Mouse (Mus musculus) embryonic facial prominence, embryonic 12.5 days (tissue): Measurements from ENCODE around the gene Srrm2. TPM values are rescaled to one million over a fixed set of nuclear protein-coding genes. Genes with fewer than 3 reads are reported as not detected.

ENCODE experiments used
- ATAC-seq: fragments of 200-750 bp; cut with Nextera tagmentation; 2 replicates; pipeline ENCODE4 v1.8.0; 2017; ENCODE audit not compliant: insufficient number of reproducible peaks, insufficient read depth, low FRiP score, low TSS enrichment
- H3K27ac ChIP-seq: fragments of 300-500 bp; sonication (generic); 2 replicates; pipeline ENCODE4 v1.5.1; 2016; ENCODE audit warnings: mild to moderate bottlenecking
- H3K27me3 ChIP-seq: fragments of 300-500 bp; sonication (generic); 2 replicates; pipeline ENCODE4 v1.6.1; 2016; ENCODE audit warnings: mild to moderate bottlenecking, moderate library complexity
- H3K36me3 ChIP-seq: fragments of 300-500 bp; sonication (generic); 2 replicates; pipeline ENCODE4 v1.6.1; 2016; ENCODE audit warnings: mild to moderate bottlenecking
- H3K4me1 ChIP-seq: fragments of 300-500 bp; sonication (generic); 2 replicates; pipeline ENCODE4 v1.6.1; 2016
- H3K4me2 ChIP-seq: fragments of 300-500 bp; sonication (generic); replicated peaks from 2 replicates; pipeline ENCODE4 v1.6.1; 2016; ENCODE audit warnings: mild to moderate bottlenecking, moderate library complexity
- H3K4me3 ChIP-seq: fragments of 300-500 bp; sonication (generic); 2 replicates; pipeline ENCODE4 v1.5.1; 2016; ENCODE audit warnings: mild to moderate bottlenecking
- H3K9ac ChIP-seq: fragments of 300-500 bp; sonication (generic); 2 replicates; pipeline ENCODE4 v1.6.1; 2016; ENCODE audit warnings: mild to moderate bottlenecking, moderate library complexity
- H3K9me3 ChIP-seq: fragments of 300-500 bp; sonication (generic); 2 replicates; pipeline ENCODE4 v1.6.1; 2016; ENCODE audit warnings: mild to moderate bottlenecking, moderate library complexity
- WGBS: fragments of 180-500 bp; shearing (Covaris S2); methylation state at CpG from one replicate; pipeline ENCODE4 v1.1.7; 2016; 5-methylcytosine and 5-hydroxymethylcytosine counted together
- polyA plus RNA-seq: library from polyadenylated mRNA; unstranded; fragments of >200 nt; fragmentation: Nextera tagmentation; extraction: Ambion mirVana; gene quantifications from 2 replicates; pipeline ENCODE4 v1.2.1, GENCODE M21; 2016

The Srrm2 gene
- polyA plus RNA-seq, 1 experiment from 2014 or later = 657 TPM

- WGBS = 33% methylated on average over 4 of the region's 4 CpGs
- H3K4me1 ChIP-seq = no peaks in the 10 kb centered on the region
- no peak overlapping the region for H3K27ac ChIP-seq
- H3K36me3 ChIP-seq = no peaks in the 10 kb centered on the region
- no peak overlapping the region for H3K4me2 ChIP-seq
- no peaks in the 10 kb centered on the region for H3K9me3 ChIP-seq
- peaks cover 8% of the 10 kb centered on the region; the same call in 1 of the 2 replicates for H3K27me3 ChIP-seq
- no peak overlapping the region for H3K4me3 ChIP-seq
- ATAC-seq = no peak
- no peak overlapping the region for H3K9ac ChIP-seq
These were observed 50.8 kb downstream of the Srrm2 start for GRCm38 (mm10) chr17:23841145-23841544.

GRCm38 (mm10) chr17:23843141-23843811 is 52.9 kb downstream of the Srrm2 start:
- Histone ChIP-seq H3K27ac (no peak overlapping the region), H3K9me3 (no peaks in the 10 kb centered on the region), H3K4me1 (no peaks in the 10 kb centered on the region), H3K27me3 (peaks cover 5% of the 10 kb centered on the region; the same call in 1 of the 2 replicates), H3K4me3 (0 out of 2 replicates have a peak overlapping the region, but pooled peaks have one; percentile 15), H3K9ac (no peak overlapping the region), H3K36me3 (no peaks in the 10 kb centered on the region), H3K4me2 (peak overlapping the region; percentile 40)
- no peak for ATAC-seq
- WGBS = 42% methylated on average over 23 of the region's 23 CpGs

- Histone ChIP-seq H3K27ac (no peak within 1 kb of the TSS), H3K9ac (peak within 1 kb of the TSS; percentile 10; the same call in 1 of the 2 replicates), H3K4me2 (peak within 1 kb of the TSS; percentile 40), H3K4me3 (peak within 1 kb of the TSS; percentile 15; the same call in 1 of the 2 replicates), H3K4me1 (no peaks in the 10 kb centered on the region), H3K36me3 (no peaks in the 10 kb centered on the region), H3K9me3 (no peaks in the 10 kb centered on the region), H3K27me3 (peaks cover 5% of the 10 kb centered on the region; the same call in 1 of the 2 replicates)
- no peak for ATAC-seq
- WGBS = 12% methylated on average over 19 of the region's 19 CpGs
These were observed 53.5 kb downstream of the Srrm2 start, which contains the start of the genes Prss32 and Prss41 for GRCm38 (mm10) chr17:23843812-23844273. Prss32 (plus strand) TSS chr17:23843855. Prss41 (minus strand) TSS chr17:23844172.

- ATAC-seq = no peak
- WGBS = 56% methylated on average over 2 of the region's 2 CpGs
- no peaks in the 10 kb centered on the region for H3K27me3 ChIP-seq
- no peak overlapping the region for H3K9ac ChIP-seq
- H3K4me3 ChIP-seq = no peak overlapping the region
- H3K4me2 ChIP-seq = no peak overlapping the region
- H3K4me1 ChIP-seq = no peaks in the 10 kb centered on the region
- no peaks in the 10 kb centered on the region for H3K9me3 ChIP-seq
- no peak overlapping the region for H3K27ac ChIP-seq
- no peaks in the 10 kb centered on the region for H3K36me3 ChIP-seq
These were observed 59.7 kb downstream of the Srrm2 start for GRCm38 (mm10) chr17:23850028-23850427.

- 60% methylated on average over 18 of the region's 19 CpGs for WGBS
- ATAC-seq = no peak
- Histone ChIP-seq H3K4me2 (no peak overlapping the region), H3K4me3 (no peak overlapping the region), H3K4me1 (no peaks in the 10 kb centered on the region), H3K27ac (no peak overlapping the region), H3K9me3 (no peaks in the 10 kb centered on the region), H3K9ac (no peak overlapping the region), H3K36me3 (no peaks in the 10 kb centered on the region), H3K27me3 (no peaks in the 10 kb centered on the region)
These were observed 60.8 kb downstream of the Srrm2 start for GRCm38 (mm10) chr17:23850853-23851749.

GRCm38 (mm10) chr17:23853292-23853691 is 63.0 kb downstream of the Srrm2 start:
- no peak overlapping the region for H3K9ac ChIP-seq
- 28% methylated on average over 5 of the region's 5 CpGs for WGBS
- H3K4me1 ChIP-seq = no peaks in the 10 kb centered on the region
- H3K27ac ChIP-seq = no peak overlapping the region
- H3K27me3 ChIP-seq = no peaks in the 10 kb centered on the region
- no peak for ATAC-seq
- no peak overlapping the region for H3K4me3 ChIP-seq
- no peaks in the 10 kb centered on the region for H3K9me3 ChIP-seq
- H3K4me2 ChIP-seq = no peak overlapping the region
- no peaks in the 10 kb centered on the region for H3K36me3 ChIP-seq

GRCm38 (mm10) chr17:23854229-23854765 is 64.0 kb downstream of the Srrm2 start:
- Histone ChIP-seq H3K4me3 (no peak overlapping the region), H3K4me1 (no peaks in the 10 kb centered on the region), H3K27ac (no peak overlapping the region), H3K27me3 (no peaks in the 10 kb centered on the region), H3K9ac (no peak overlapping the region), H3K4me2 (no peak overlapping the region), H3K36me3 (no peaks in the 10 kb centered on the region), H3K9me3 (no peaks in the 10 kb centered on the region)
- WGBS = 86% methylated on average over 10 of the region's 10 CpGs
- ATAC-seq = no peak

- no peaks in the 10 kb centered on the region for H3K4me1 ChIP-seq
- H3K27me3 ChIP-seq = no peaks in the 10 kb centered on the region
- WGBS = 85% methylated on average over 6 of the region's 6 CpGs
- no peaks in the 10 kb centered on the region for H3K36me3 ChIP-seq
- no peak overlapping the region for H3K4me2 ChIP-seq
- H3K9ac ChIP-seq = no peak overlapping the region
- H3K4me3 ChIP-seq = no peak overlapping the region
- no peaks in the 10 kb centered on the region for H3K9me3 ChIP-seq
- no peak overlapping the region for H3K27ac ChIP-seq
- ATAC-seq = no peak
These were observed 66.9 kb downstream of the Srrm2 start for GRCm38 (mm10) chr17:23857193-23857592.

GRCm38 (mm10) chr17:23857913-23858312 is 67.6 kb downstream of the Srrm2 start:
- Histone ChIP-seq H3K4me1 (no peaks in the 10 kb centered on the region), H3K9ac (no peak overlapping the region), H3K4me2 (no peak overlapping the region), H3K4me3 (no peak overlapping the region), H3K27me3 (no peaks in the 10 kb centered on the region), H3K9me3 (no peaks in the 10 kb centered on the region), H3K36me3 (no peaks in the 10 kb centered on the region), H3K27ac (no peak overlapping the region)
- 73% methylated on average over 2 of the region's 2 CpGs for WGBS
- no peak for ATAC-seq

GRCm38 (mm10) chr17:23862926-23863325 is 72.6 kb downstream of the Srrm2 start:
- Histone ChIP-seq H3K4me1 (no peaks in the 10 kb centered on the region), H3K27ac (no peak overlapping the region), H3K9ac (no peak overlapping the region), H3K36me3 (no peaks in the 10 kb centered on the region), H3K27me3 (no peaks in the 10 kb centered on the region), H3K4me2 (no peak overlapping the region), H3K9me3 (no peaks in the 10 kb centered on the region), H3K4me3 (no peak overlapping the region)
- WGBS = 82% methylated on average over 4 of the region's 4 CpGs
- no peak for ATAC-seq

- Histone ChIP-seq H3K27ac (no peak within 1 kb of the TSS), H3K9me3 (no peaks in the 10 kb centered on the region), H3K9ac (no peak within 1 kb of the TSS), H3K36me3 (no peaks in the 10 kb centered on the region), H3K4me1 (no peaks in the 10 kb centered on the region), H3K4me2 (no peak within 1 kb of the TSS), H3K27me3 (no peaks in the 10 kb centered on the region), H3K4me3 (no peak within 1 kb of the TSS)
- ATAC-seq = no peak
- WGBS = 88% methylated on average over 15 of the region's 15 CpGs
These were observed 77.4 kb downstream of the Srrm2 start, which contains the start of gene Prss21 for GRCm38 (mm10) chr17:23867756-23868155. Prss21 (plus strand) TSS chr17:23868056.
